Mouse (Mus musculus) spleen, embryonic (tissue): ENCODE results near the gene Slc34a2.

Experiments used
- CTCF ChIA-PET: fragments of 350-600 bp; sonication (Branson Sonifier 250); formaldehyde crosslinking; loops from one replicate; lab custom pipeline; 2022; lab: Charles Lee

Gene Slc34a2

DNA sequence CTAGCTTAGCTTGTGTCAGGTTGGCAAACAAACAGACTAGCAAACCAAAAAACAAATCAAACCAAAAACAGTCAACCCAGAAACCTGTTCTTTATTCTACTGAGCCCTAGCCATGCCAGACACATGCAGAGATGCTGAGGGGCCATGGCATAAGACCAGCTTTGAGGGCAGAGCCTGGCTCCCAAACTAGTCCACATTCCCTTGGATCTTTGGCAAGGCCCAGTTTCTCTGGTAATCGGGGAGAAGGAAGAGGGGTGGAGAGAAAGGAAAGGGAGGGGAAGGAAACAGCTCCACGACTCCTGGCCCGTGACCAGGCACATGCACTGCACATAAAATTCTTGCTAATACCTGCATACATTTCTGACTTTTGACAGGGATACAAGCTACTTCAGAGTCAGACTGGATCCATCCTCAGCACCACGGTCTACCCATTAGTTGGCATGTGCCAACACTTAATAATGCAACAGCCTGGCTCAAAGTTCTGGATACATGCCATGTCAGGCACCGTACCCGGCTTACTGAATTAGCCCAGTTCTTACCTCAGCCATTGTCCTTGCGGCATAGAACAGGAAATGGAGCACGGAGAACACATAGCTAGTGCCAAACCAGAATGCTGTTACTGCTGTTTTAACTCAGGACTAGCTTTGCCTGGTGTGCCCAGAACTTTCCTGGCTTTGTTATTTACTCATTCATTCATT is 12.5 kb upstream of the Slc34a2 start:
- CTCF ChIA-PET: no interaction called here

DNA sequence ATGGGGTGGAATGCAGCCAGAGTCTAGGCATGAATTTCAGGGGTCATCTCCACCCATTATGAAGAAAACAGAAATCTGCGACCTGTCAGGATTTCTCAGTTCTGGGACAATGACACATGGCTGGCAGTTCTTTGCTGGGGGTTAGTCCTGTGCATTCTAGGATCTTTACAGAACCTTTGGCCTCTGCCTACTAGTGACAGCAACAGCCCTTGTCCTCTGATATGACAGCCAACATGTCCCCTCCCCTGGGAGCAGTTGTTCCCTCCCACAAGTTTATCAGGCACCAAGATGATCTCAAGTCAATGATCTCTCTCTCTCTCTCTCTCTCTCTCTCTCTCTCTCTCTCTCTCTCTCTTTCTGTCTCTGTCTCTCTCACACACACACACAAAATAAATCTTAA is 6.5 kb upstream of the Slc34a2 start:
- CTCF ChIA-PET: no interaction called here

DNA sequence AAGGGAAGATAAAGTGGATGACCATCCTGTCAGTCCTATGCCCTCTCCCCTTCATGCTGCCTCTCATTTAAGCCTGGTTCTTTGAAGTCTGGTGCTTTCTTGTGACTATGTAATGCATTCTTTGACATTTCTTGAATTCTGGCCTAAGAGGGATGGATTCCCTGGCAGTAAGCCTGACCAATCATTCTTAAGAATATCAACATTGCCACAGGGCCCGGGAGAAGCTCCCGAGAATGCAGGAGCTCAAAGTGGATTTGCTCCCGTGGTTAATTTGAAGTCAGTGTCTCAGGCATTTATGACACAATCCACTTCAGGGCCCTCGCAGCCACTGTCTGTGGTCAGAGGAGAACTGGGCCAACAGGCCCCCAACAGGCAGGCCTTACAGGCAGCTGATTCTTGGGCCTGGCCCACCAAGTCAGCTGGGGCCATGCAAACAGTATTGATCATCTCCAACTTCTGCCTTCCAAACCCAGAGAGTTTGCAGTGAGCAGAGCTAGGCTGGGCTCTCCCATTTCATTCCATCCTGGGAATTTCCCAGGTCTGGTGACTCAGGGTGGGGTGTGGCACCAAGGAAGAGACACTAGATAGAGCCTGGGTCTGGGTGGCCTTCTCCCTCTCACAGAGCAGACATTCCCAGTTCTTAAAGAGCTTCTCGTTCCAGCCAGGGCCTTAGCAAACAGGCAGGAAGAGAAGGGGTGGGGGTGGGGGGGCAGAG is 4.3 kb downstream of the Slc34a2 start:
- CTCF ChIA-PET: no interaction called here

DNA sequence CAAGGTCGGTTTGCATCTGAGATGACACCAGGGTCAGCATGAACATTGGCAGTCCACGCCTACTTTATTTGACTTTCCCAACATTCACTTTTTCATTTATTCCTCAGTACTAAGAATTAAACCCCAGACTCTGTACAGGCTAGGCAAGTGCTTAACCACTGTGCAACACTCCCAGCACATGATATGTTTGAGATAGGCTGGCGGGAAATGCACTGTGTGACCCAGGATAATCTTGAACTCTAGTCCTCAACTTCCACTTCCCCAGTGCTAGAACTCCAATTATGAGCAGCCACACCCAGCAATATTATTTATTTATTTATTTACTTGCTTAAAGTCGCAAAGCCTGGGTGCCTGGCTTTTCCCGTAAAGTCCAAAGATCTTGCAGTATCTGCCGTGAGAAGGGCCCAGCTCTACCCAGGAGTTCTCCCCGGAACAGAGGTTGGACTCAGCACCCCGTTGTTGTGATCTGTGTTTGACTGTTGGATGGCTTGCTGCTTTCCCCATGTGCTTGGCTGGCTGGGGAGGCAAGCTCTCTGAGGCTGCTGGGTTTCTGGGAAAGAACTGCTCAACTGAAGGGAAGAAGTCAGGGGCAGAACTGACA is 5.0 kb downstream of the Slc34a2 start:
- CTCF ChIA-PET: no interaction called here

DNA sequence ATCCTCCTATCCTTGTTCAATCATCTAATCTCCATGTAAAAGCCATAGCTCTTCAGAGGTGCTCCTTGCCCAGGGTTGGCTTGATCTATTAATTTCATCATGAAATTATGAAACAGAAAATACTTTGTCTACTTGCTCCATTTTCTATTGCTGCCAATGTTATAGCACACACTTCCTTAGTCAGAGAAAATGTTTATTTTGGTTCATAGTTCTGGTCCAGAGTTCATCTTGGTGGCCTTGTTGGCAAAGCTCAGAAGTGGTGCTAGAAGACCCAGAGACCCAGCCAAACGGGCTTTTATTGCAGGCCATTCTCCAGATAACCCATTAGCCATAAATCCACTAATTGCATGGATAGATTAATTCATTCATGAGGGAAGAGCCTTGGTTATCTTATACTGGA is 5.8 kb downstream of the Slc34a2 start:
- CTCF ChIA-PET: interaction anchor here (0.6 kb wide), 1 partner anchor 259 kb away, joined by 5 read pairs; no protein-coding TSS in a partner anchor

DNA sequence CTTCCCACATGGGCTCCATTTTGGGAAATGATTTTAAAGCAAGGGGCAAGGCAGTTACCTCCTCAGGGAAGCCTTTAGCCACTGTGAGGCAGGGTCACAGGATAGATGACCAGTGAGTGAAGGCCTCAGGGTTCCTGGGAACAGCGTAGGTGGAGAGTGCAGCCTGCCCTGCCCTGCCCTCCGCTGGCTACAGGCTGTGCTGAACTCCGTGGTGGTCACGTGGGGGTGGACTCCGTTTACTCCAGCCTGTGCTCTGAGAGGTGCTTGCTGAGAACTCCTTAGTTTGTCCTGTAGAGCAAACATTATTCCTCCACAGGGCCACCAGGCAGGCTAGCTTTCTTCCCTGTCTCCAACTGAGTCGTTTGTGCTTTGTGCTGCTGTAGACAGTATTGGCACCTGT is 10.1 kb downstream of the Slc34a2 start:
- CTCF ChIA-PET: no interaction called here

DNA sequence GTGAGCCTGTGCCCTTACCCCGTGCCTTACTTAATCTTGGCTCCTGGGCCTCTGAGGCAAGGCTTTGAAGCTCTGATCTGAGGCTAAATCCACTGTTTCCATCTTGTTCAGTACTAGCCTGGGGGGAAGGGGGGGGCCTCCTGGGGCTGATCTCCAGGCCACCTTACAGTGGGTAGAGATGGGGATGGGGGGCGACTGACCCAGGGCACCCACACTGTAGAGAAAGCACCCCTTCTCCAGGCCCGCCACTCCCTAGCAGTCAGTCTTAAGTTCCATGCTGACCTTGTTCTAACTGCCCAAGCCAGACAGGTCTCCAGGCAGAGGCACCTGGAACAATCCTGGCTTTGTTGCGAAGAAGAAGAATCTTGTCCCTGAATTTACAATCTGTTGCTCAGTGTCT is 10.7 kb downstream of the Slc34a2 start:
- CTCF ChIA-PET: no interaction called here

DNA sequence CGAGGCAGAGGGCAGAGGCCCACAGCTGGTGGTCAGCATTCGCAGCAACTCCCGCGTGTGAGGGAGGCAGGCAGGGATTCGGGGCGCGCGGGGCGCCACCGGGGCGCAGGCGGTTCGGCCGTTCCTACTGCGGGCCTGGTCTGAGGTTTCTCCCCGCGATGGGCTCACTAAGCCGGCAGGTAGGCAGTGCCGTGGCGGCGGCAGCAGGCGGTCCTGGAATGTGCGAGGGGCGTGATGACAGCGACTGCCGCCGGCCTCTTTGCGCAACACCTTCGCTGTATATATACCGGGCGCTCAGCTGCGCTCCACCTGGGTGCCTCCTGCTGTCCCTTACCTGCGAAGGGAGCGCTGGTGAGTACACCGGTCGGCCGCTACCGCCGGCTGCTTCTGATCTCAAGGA is 11.2 kb downstream of the Slc34a2 start:
- CTCF ChIA-PET: interaction anchor here (0.6 kb wide), 1 partner anchor 16 kb away, joined by 7 read pairs; no protein-coding TSS in a partner anchor

DNA sequence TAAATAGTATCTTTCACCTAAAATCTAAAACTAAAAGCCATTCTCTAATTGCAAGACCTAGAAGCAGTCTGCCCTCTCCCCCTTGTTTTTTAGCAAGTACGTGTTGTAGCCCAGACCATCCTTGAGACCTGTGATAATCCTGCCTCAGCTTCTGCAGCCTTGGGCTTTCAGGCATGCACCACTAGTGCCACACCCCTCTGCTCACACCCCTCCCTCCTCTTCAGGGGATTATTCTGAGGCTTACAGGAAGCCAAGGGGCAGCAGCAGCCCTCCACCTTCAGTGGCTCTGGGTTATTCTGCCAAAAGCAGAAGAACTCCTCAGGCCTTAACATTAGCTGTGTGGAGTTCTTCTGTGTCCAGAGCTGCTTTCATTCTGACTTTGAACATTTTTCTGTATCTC is 13.1 kb downstream of the Slc34a2 start:
- CTCF ChIA-PET: no interaction called here

DNA sequence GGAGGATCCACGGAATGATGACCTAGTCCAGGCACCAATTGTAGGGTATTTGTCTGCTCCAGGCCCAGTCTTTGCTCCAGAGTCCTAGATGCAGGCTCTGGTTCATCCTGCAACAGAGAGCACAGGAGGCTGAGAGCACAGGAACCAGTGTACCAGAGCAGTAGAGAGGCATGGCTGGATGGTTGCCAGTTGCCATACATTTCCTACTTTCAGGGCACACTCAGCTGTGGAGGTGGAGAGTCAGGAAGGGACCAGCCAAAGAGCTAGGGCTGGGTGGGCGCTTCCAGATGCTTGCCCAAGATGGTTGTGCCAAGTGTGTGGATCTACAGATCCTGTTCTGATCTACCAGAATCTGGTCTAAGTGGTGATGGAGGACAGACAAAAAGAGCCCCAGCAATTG is 15.4 kb downstream of the Slc34a2 start:
- CTCF ChIA-PET: no interaction called here

DNA sequence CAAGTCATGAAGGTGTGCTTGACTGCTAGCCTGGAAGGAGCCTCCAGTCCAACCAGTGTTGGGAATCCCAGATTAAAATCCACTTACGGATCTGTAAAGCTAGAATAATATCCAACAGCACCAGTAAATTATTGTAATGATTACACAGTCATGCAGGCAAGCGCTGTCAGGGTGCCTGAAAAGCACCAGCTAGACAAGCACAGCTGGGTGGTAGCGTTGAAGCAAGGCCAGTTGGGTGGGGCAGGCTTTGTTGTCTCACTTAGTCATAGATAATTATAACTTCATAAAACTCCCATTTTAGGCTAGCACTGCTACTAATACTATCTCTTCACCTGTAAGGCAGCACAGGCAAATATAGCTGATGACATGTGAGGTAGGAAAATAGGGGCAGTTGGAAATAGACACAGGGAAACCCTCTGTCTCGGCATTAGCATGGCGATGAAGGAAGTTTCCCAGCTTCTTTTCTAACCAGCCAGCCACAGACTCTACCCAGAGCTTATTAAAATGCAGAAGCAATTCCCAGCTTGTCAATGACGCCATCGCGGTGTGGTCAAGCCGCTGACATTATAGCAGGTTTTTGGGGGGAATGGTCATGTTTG is 23.8 kb downstream of the Slc34a2 start:
- CTCF ChIA-PET: no interaction called here

DNA sequence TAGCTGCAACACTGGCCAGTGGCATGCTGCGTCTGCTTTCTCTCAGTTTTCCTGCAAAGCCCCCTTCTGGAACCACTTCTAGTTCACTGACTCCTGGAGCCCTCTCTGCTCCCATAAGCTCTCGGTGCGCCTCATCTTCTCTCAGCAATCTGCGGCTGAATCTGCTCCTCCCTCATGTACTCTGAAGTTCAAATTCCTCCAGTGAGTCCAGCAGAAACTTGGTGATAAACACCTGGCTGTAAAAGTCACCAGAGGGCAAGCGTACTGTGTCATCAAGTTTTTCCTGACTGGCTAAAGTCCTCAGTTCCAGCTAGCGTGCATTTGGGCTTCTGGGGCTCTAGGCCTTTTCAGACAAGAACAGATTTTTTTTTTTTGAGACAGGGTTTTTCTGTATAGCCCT is 36.7 kb downstream of the Slc34a2 start:
- CTCF ChIA-PET: no interaction called here

DNA sequence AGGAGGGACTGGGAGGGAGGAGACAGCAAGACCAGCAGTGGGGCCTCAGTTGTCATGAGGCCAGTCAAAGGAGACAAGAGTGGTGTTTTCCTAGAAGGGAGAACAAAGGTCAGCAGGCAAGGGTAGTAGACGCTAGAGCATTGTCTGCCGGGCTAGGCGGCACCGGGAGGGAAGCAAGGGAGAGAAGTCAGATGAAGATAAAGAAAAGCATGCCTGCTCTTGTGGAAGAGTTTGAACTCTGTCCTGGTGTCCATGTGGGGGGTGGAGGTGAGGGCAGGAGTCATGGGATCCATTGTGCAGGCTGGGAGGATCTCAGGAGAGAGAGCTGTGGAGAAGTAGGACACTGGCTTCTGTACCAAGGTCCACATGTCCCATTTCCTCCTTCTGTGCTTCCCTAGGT is 40.6 kb downstream of the Slc34a2 start:
- CTCF ChIA-PET: no interaction called here

DNA sequence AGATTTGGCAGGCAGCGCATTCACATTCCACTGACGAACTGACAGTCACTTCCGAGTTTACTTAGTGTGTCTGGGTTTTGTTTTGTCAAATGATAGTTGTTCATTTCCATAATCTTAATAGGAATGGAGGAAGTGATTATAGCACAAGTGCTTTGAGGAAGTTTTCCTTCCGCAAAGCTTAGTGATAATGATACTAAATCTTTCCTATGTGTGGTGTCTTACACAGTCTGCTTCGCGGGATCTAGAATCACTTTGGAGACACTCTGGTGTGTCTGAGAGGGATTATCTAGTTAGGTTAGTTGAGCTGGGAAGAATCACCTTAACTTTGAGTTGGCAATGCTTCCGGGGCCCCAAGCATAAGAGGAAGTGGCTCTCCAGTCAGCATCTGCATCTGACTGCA is 49.6 kb downstream of the Slc34a2 start:
- CTCF ChIA-PET: no interaction called here

DNA sequence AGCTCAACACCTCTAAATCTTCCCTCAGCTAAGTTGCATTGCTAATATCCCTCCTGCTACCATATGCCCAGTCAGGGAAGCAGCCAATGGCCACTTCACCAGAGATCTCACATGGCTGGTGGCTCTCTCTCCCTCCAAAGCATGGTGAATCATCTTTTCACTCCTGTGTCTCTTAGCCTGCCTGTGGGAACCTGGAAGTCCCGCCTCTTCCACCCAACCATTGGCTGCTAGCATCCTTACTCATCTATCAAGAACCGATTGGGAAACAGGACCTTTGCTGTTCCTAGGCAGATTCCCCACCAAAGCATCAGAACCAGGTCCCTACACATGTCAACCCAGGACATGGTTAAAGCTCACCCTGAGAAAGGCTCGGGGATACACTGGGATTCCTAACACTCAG is 53.5 kb downstream of the Slc34a2 start:
- CTCF ChIA-PET: no interaction called here

DNA sequence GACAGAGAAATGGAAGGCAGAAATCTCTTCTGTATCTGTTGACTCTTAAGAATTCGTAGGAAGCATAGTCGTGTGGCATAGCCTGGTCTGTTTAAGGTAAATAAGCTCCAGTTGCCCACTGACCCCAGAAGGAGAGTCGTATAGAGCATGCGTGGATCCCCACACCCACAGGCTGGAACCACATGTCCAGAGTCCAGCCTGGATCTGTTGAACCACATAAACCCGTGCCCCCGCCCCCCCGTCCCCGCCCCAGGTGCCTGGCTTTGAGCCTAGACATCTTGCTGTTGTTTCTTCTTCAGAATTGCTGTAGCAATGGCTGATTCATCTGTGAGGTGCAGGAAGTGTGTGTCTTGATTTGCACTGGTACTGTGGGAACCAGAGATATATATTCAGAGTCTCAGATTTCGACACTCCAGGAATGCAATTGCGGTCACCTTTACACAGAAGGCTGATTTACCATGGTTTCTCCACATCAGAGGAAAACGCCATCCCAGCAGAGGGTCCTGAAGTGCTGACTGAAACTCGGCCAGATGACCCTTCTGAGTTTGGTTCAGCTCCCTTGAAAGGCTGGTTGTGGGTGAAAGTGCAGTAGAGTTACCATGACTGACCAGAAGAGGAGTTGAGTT is 64.1 kb downstream of the Slc34a2 start:
- CTCF ChIA-PET: no interaction called here

DNA sequence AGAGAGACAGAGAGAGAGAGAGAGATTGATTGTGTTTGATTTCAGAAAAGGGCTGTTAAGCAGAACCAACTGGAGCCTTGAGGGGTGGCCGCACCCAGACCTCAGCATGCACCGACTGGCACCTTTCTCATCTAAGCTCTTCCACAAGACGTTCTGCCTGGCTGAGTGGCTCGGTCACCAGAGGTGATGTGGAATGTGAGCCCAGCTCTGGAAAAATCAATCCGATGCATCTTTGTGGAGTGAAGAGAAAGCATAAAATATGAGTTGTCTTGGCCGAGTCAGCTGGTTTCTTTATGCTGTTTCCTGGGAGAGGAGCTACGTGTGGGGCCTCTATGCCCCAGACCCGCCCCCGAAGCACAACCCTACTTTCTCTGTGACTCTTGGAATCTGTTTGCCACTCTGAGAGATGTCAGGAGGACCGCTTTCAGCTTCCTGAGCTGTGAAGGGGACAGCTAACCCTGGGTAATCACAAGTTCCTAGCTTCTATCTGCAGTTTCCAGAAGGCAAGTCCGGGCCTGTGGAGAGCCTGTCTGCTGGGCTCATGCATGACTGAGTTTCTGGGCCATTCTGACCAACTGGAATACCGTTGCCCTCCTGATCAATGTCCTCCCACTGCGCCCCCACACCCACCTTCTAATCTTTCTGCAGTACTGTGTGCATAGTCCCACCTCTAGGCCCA is 66.4 kb downstream of the Slc34a2 start:
- CTCF ChIA-PET: no interaction called here

DNA sequence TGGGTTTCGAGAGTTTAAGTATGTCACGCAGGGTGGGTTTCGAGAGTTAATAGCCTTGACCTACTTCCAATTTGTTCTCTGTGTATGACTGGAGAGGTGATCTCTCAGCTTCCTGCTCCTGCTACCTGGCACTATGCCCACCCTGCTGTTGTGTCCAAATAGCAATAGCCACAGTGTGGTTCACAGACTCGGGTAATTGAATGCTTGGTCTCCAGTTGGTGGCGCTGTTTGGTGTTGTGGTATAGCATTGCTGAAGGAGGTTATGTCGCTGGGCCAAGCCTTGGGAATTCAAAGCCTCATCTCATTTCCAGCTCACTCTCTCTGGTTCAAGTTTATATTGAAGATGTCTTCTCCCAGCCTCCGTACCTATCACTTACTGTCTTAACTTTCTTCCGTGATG is 67.8 kb downstream of the Slc34a2 start:
- CTCF ChIA-PET: no interaction called here

DNA sequence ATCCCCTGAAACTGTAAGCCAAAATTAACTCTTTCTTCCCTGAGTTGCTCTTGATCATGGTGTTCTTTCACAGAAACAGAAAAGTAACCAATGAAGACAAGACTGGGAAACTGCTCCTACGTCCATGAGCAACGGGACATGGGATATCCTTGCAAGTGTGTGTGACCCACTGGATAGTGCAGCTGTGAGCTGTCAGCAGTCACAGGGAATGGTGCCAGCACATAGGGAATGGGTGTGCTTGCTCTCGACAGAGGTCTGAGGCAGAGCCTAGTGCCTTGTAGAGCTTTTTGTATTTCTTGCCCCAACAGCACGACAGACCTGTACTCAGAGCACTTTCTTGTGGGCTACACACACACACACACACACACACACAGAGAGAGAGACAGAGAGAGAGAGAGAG is 68.2 kb downstream of the Slc34a2 start:
- CTCF ChIA-PET: no interaction called here

DNA sequence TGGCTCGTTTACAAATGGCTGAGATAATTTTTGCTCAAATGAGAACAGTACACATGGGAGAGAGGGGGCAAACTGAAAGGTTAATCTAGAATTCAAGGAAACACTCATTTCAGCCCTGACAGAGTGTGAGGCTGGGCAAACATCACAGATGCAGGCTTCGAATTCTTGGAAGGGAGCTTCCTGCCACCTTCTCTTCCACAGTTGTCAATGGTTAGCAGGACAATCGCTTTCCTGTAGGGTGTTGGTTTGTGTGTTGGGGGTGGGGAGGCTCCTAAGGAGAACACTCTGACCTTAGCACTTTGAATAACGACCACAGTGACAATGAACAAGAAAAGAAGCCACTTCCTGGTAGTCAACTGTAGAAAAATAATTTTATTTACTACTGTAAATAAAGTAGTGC is 68.8 kb downstream of the Slc34a2 start:
- CTCF ChIA-PET: no interaction called here

DNA sequence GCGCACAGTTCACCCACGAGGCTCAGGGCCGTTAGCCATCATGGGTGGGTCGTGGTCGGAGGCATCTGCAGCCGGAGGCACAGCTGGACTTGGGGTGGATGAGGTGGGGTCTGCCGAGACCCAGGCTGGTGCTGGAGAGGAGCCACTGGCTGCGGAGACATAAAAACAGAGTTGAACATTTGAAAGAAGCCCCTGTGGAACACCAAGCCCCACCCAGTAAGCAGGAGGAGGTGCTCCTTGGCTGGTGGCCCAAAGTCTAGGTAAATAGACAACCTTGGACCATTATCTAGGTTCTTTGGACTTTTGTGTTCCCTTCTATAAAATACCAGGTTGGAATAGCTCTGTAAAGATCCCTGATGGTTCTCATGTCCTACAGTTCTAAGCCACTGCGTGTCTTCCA is 70.1 kb downstream of the Slc34a2 start:
- CTCF ChIA-PET: no interaction called here

DNA sequence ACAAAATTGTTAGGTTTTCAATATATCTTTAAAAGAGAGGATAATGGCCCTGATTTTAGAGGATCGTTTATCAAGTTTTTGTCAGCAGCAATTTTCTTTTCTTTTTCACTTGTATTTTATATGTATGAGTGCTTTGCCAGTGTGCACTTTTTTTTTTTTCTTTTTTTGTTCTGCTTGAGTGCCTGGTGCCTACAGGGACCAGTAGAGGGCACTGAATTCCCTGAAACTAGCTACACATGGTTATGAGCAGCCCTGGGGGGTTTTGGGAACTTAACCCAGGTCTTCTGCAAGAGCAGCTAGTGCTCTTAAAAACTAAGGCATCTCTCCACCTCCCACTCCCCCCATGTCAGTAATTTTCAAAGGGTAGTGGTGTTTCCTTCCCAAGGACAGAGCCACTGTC is 70.8 kb downstream of the Slc34a2 start:
- CTCF ChIA-PET: interaction anchor here (0.7 kb wide), 1 partner anchor 879 kb away, joined by 3 read pairs; no protein-coding TSS in a partner anchor
